Mouse (Mus musculus) stomach, embryonic 15.5 days (tissue): Measurements from ENCODE around the gene Tuba8. TPM values are rescaled to one million over a fixed set of nuclear protein-coding genes. Genes with fewer than 3 reads are reported as not detected.
A peak's percentile ranks its signal among the peaks of the same experiment; 100 is the strongest.

ENCODE experiments used
- ATAC-seq: fragments of 200-750 bp; cut with Nextera tagmentation; 2 replicates; pipeline ENCODE4 v1.8.0; 2017; ENCODE audit warnings: low read depth, moderate number of reproducible peaks, moderate TSS enrichment; ENCODE audit not compliant: insufficient read depth, low FRiP score
- H3K27ac ChIP-seq: fragments of 300-500 bp; sonication (generic); 2 replicates; pipeline ENCODE4 v1.5.1; 2015; ENCODE audit warnings: mild to moderate bottlenecking, inconsistent platforms
- H3K27me3 ChIP-seq: fragments of 300-500 bp; sonication (generic); replicated peaks from 2 replicates; pipeline ENCODE4 v1.6.1; 2015; ENCODE audit warnings: inconsistent platforms
- H3K36me3 ChIP-seq: fragments of 300-500 bp; sonication (generic); 2 replicates; pipeline ENCODE4 v1.6.1; 2015; ENCODE audit warnings: inconsistent platforms
- H3K4me1 ChIP-seq: fragments of 300-500 bp; sonication (generic); 2 replicates; pipeline ENCODE4 v1.6.1; 2015; ENCODE audit warnings: inconsistent platforms
- H3K4me2 ChIP-seq: fragments of 300-500 bp; sonication (generic); 2 replicates; pipeline ENCODE4 v1.6.1; 2015; ENCODE audit warnings: mild to moderate bottlenecking, inconsistent platforms
- H3K4me3 ChIP-seq: fragments of 300-500 bp; sonication (generic); replicated peaks from 2 replicates; pipeline ENCODE4 v1.5.1; 2015; ENCODE audit warnings: inconsistent platforms
- H3K9ac ChIP-seq: fragments of 300-500 bp; sonication (generic); 2 replicates; pipeline ENCODE4 v1.6.1; 2015; ENCODE audit warnings: inconsistent platforms
- H3K9me3 ChIP-seq: fragments of 300-500 bp; sonication (generic); 2 replicates; pipeline ENCODE4 v1.6.1; 2016; ENCODE audit warnings: inconsistent platforms
- WGBS: fragments of 180-500 bp; shearing (Covaris S2); methylation state at CpG from one replicate; pipeline ENCODE4 v1.1.7; 2015; 5-methylcytosine and 5-hydroxymethylcytosine counted together
- polyA plus RNA-seq: library from polyadenylated mRNA; unstranded; fragments of >200 nt; fragmentation: Nextera tagmentation; extraction: Ambion mirVana; gene quantifications from 2 replicates; pipeline ENCODE4 v1.2.1, GENCODE M21; 2015

Gene Tuba8
- polyA plus RNA-seq, 1 experiment from 2014 or later = 1.0 TPM

GRCm38 (mm10) chr6:121179846-121180245 is 30.6 kb upstream of the Tuba8 start:
- ATAC-seq = no peak
- Histone ChIP-seq H3K27me3 (no peaks in the 10 kb centered on the region), H3K4me2 (no peak overlapping the region)

GRCm38 (mm10) chr6:121183414-121184173 is 26.9 kb upstream of the Tuba8 start, which contains the start of gene Pex26:
TSS of gene Pex26 (plus strand) at chr6:121183667.
- Histone ChIP-seq H3K36me3 (peaks cover 4% of the 10 kb centered on the region; the same call in 1 of the 2 replicates), H3K27ac (peak within 1 kb of the TSS; percentile 89), H3K4me2 (peak within 1 kb of the TSS; percentile 93), H3K9me3 (no peaks in the 10 kb centered on the region), H3K9ac (peak within 1 kb of the TSS; percentile 49), H3K4me3 (peak within 1 kb of the TSS; percentile 69), H3K27me3 (no peaks in the 10 kb centered on the region), H3K4me1 (peaks cover 20% of the 10 kb centered on the region; the same call in 1 of the 2 replicates)
- peak; percentile 88 for ATAC-seq
- WGBS = 1% methylated on average over 32 of the region's 32 CpGs

More at GRCm38 (mm10) chr6:121179846-121180245, 30.6 kb upstream of the Tuba8 start:
- Histone ChIP-seq H3K9me3 (no peaks in the 10 kb centered on the region), H3K9ac (no peak overlapping the region), H3K4me1 (0 out of 2 replicates have a peak, but pooled peaks cover 9% of the 10 kb centered on the region), H3K36me3 (no peaks in the 10 kb centered on the region), H3K4me3 (no peak overlapping the region), H3K27ac (no peak overlapping the region)
- 73% methylated on average over 7 of the region's 7 CpGs for WGBS

DNA sequence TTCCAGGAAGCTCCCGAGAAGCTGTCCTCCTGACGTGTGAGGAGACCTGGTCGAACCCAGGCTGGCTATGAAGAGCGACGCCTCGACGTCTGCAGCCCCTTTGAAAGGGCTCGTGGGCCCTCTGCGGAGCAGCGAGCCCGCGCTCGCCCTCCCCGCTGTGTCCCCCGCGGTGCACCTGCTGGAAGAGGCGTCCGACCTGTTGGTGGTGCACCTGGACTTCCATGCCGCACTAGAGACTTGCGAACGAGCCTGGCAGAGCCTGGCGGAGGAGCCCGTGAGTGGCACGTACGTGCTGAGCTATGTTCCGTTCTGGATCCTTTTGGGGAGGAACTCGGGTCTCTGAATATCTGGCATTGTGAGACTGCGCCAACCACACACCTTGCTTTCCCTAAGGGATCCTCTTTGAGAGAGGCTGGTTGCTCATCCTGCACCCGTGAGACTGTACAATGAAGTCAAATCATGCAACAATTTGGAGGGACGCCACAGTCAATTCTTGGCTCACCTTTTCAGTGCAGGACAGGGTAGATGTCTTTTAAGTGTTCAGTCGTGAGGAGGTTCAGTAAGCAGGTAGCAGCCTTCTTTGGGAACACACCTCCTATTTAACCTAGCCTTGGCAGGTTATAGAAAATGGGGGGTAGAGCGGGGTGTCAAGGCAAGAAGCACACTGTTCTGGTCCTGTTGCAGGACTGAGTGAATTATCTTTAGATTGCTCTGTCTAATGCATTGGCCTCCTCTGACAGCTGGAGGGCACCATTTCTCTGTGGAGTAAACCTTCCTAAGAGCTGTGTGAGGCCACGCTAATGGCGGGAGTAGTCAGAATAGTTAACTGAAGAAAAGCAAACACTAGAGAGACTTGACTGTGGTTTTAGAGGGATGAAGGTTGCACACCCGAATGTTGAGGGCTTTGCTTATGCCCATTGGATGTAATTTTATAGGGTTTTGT is 26.0 kb upstream of the Tuba8 start:
- peak; percentile 71 for ATAC-seq
- Histone ChIP-seq H3K9ac (peak overlapping the region; percentile 49), H3K4me3 (peak overlapping the region; percentile 69), H3K9me3 (no peaks in the 10 kb centered on the region), H3K36me3 (peaks cover 4% of the 10 kb centered on the region; the same call in 1 of the 2 replicates), H3K4me2 (peak overlapping the region; percentile 93), H3K27ac (peak overlapping the region; percentile 89), H3K27me3 (no peaks in the 10 kb centered on the region), H3K4me1 (peaks cover 20% of the 10 kb centered on the region; the same call in 1 of the 2 replicates)
- 2% methylated on average over 35 of the region's 35 CpGs for WGBS

DNA sequence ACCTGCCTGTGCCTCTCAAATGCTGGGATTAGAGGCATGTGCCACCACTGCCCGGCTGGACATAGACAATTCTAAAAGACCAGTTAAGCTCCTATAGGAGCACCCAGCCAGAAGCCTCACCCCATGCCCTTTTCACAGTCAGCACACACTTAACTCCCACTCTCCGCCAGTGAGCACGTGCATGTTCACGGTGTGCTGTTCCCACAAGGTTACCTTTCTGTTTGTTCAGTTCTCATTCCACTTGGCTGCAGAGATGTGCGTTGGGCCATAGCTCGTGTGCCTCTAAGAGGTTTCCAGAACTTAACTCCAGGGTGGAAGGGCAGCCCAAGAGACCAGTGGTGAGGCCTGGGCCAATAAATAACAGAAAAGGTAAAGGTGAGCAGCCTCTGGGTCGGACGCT is 25.3 kb upstream of the Tuba8 start:
- Histone ChIP-seq H3K27me3 (no peaks in the 10 kb centered on the region), H3K4me3 (peak overlapping the region; percentile 69), H3K27ac (no peak overlapping the region), H3K9me3 (no peaks in the 10 kb centered on the region), H3K4me2 (peak overlapping the region; percentile 93), H3K36me3 (peaks cover 8% of the 10 kb centered on the region), H3K9ac (no peak overlapping the region), H3K4me1 (peaks cover 20% of the 10 kb centered on the region; the same call in 1 of the 2 replicates)
- WGBS = 61% methylated on average over 8 of the region's 8 CpGs
- ATAC-seq = peak; percentile 31; the same call in 1 of the 2 replicates

GRCm38 (mm10) chr6:121191261-121192009 is 19.1 kb upstream of the Tuba8 start:
- 73% methylated on average over 11 of the region's 11 CpGs for WGBS
- no peaks in the 10 kb centered on the region for H3K4me1 ChIP-seq
- peak; percentile 65; the same call in 1 of the 2 replicates for ATAC-seq
- no peak overlapping the region for H3K4me2 ChIP-seq
- H3K9me3 ChIP-seq = no peaks in the 10 kb centered on the region
- H3K4me3 ChIP-seq = no peak overlapping the region
- H3K27me3 ChIP-seq = no peaks in the 10 kb centered on the region
- H3K27ac ChIP-seq = no peak overlapping the region
- peaks cover 14% of the 10 kb centered on the region for H3K36me3 ChIP-seq
- H3K9ac ChIP-seq = no peak overlapping the region

DNA sequence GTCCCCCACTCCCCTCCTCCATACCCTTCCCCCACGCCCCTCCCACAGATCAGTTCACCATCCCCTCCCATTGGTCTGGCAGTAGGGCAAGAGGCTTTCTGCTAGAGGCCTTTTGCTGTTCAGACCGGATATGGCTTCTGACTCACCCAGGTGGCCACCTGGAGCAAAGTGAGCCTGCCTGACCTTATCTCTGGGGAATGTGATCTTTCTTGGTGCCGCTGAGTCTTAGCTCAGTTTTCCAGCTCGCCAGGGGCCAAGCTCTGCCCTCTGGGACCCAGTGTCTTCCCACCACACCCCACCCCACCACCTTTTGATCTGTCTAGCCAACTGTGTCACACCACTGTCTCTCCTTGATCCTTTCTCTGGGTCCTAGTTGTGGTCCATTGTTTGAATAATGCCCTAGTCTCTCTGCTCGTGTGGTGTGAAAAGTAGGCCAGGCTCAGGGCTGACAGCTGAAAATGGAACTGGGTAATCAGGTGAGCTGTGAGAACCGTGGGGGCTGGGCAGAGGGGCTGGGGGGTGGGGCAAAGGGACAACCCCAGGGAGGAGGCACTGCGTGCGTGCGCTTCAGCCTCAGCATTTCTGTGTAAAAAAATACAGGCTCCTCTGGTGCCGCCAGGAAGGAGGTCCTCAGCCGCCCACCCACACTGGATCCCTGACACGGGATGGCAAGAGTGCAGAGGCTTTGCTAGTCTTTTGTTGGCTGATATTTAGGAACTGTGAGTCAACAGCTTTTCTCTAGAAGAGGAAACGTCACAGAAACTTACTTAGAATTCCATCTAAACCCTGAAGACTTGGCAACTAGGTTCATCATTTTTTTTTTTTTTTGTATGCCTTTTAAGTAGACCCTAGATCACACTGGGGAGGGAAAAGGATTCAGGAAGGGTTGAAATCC is 16.2 kb upstream of the Tuba8 start:
- Histone ChIP-seq H3K9me3 (no peaks in the 10 kb centered on the region), H3K36me3 (peaks cover 10% of the 10 kb centered on the region), H3K4me2 (no peak overlapping the region), H3K27ac (no peak overlapping the region), H3K4me3 (no peak overlapping the region), H3K9ac (no peak overlapping the region), H3K27me3 (no peaks in the 10 kb centered on the region), H3K4me1 (no peaks in the 10 kb centered on the region)
- WGBS = 51% methylated on average over 13 of the region's 13 CpGs
- ATAC-seq = no peak

GRCm38 (mm10) chr6:121194956-121195731 is 15.4 kb upstream of the Tuba8 start:
- no peak overlapping the region for H3K9ac ChIP-seq
- no peak overlapping the region for H3K4me3 ChIP-seq
- no peak for ATAC-seq
- no peaks in the 10 kb centered on the region for H3K27me3 ChIP-seq
- H3K36me3 ChIP-seq = peaks cover 7% of the 10 kb centered on the region
- no peak overlapping the region for H3K4me2 ChIP-seq
- H3K4me1 ChIP-seq = no peaks in the 10 kb centered on the region
- WGBS = 75% methylated on average over 14 of the region's 14 CpGs
- no peaks in the 10 kb centered on the region for H3K9me3 ChIP-seq
- no peak overlapping the region for H3K27ac ChIP-seq

GRCm38 (mm10) chr6:121197807-121198365 is 12.6 kb upstream of the Tuba8 start:
- Histone ChIP-seq H3K27ac (no peak overlapping the region), H3K9me3 (no peaks in the 10 kb centered on the region), H3K9ac (no peak overlapping the region), H3K4me1 (no peaks in the 10 kb centered on the region), H3K36me3 (peaks cover 6% of the 10 kb centered on the region; the same call in 1 of the 2 replicates), H3K27me3 (no peaks in the 10 kb centered on the region), H3K4me2 (no peak overlapping the region), H3K4me3 (no peak overlapping the region)
- 55% methylated on average over 9 of the region's 9 CpGs for WGBS
- ATAC-seq = no peak

DNA sequence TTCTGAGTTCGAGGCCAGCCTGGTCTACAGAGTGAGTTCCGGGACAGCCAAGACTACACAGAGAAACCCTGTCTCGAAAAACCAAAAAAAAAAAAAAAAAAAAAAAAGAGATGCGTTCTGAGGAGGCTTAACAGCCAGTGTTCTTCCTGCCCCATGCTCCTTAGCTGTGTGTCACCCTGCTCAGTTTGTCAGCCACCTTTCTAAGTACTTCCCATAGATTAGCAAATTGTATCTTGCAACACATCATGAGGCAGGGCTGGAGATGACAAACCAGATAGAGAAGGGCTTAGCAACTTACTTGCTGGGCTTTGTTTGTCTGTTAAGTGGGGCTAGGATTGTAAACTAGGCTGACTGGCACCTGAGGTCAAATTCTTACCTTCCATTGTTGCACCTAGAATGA is 10.0 kb upstream of the Tuba8 start:
- 75% methylated on average over 4 of the region's 4 CpGs for WGBS
- Histone ChIP-seq H3K27me3 (no peaks in the 10 kb centered on the region), H3K4me2 (no peak overlapping the region), H3K4me3 (no peak overlapping the region), H3K36me3 (no peaks in the 10 kb centered on the region), H3K9ac (no peak overlapping the region), H3K9me3 (no peaks in the 10 kb centered on the region), H3K4me1 (no peaks in the 10 kb centered on the region), H3K27ac (no peak overlapping the region)
- no peak for ATAC-seq

- ATAC-seq = no peak
- Histone ChIP-seq H3K27me3 (no peaks in the 10 kb centered on the region), H3K36me3 (no peaks in the 10 kb centered on the region), H3K9me3 (no peaks in the 10 kb centered on the region), H3K27ac (no peak overlapping the region), H3K4me1 (no peaks in the 10 kb centered on the region), H3K4me2 (no peak overlapping the region), H3K4me3 (no peak overlapping the region), H3K9ac (no peak overlapping the region)
- WGBS = 78% methylated on average over 5 of the region's 5 CpGs
Observed at GRCm38 (mm10) chr6:121202026-121202425, 8.5 kb upstream of the Tuba8 start.
